Mouse (Mus musculus) cortical plate, adult 2 months (tissue): ENCODE results near the gene Atp8a1. TPM values are rescaled to one million over a fixed set of nuclear protein-coding genes. Genes with fewer than 3 reads are reported as not detected.

ENCODE experiments used
- H3K27ac ChIP-seq: fragments of 200-500 bp; 2 replicates; pipeline ENCODE4 v1.5.1; 2012; ENCODE audit warnings: low read length, control low read depth, inconsistent platforms; ENCODE audit not compliant: insufficient read depth
- H3K4me1 ChIP-seq: fragments of 200-500 bp; 2 replicates; pipeline ENCODE4 v1.6.1; 2011; ENCODE audit warnings: low read length; ENCODE audit not compliant: control insufficient read depth, insufficient read depth
- H3K4me3 ChIP-seq: fragments of 200-500 bp; 2 replicates; pipeline ENCODE4 v1.5.1; 2011; ENCODE audit warnings: mild to moderate bottlenecking, low read length, control low read depth; ENCODE audit not compliant: insufficient read depth
- CTCF ChIP-seq: fragments of 200-500 bp; IDR thresholded peaks from 2 replicates; pipeline ENCODE4 v1.5.1; 2011; ENCODE audit warnings: mild to moderate bottlenecking, control low read depth, low read length; ENCODE audit not compliant: insufficient read depth; ENCODE audit errors: extremely low read depth
- POLR2A ChIP-seq: fragments of 200-500 bp; IDR thresholded peaks from 2 replicates; pipeline ENCODE4 v1.6.1; 2011; ENCODE audit warnings: mild to moderate bottlenecking, low read length, control low read depth; ENCODE audit not compliant: insufficient read depth; ENCODE audit errors: extremely low read depth
- polyA plus RNA-seq: library from polyadenylated mRNA; depleted of rRNA; stranded (reverse); fragments of >200 nt; gene quantifications from 2 replicates; pipeline ENCODE4 v1.2.3, GENCODE M21; 2012

Atp8a1 gene
- polyA plus RNA-seq, 1 experiment = 70.3 TPM

GRCm38 (mm10) chr5:67852860-67853259, 5.6 kb upstream of the Atp8a1 start:
- H3K4me3 ChIP-seq = no peak overlapping the region
- TF ChIP-seq POLR2A (no peak), CTCF (no peak)
- no peaks in the 10 kb centered on the region for H3K4me1 ChIP-seq
- H3K27ac ChIP-seq = no peak overlapping the region

GRCm38 (mm10) chr5:67849411-67849810, 2.2 kb upstream of the Atp8a1 start:
- Histone ChIP-seq H3K4me3 (no peak overlapping the region), H3K4me1 (peaks cover 2% of the 10 kb centered on the region), H3K27ac (no peak overlapping the region)
- TF ChIP-seq CTCF (no peak), POLR2A (no peak)

GRCm38 (mm10) chr5:67848511-67849014, 1.3 kb upstream of the Atp8a1 start:
- no peak overlapping the region for H3K27ac ChIP-seq
- no peak overlapping the region; the same call in 1 of the 2 replicates for H3K4me3 ChIP-seq
- peaks cover 8% of the 10 kb centered on the region for H3K4me1 ChIP-seq
- TF ChIP-seq POLR2A = no peak
- no peak for TF ChIP-seq CTCF

GRCm38 (mm10) chr5:67846361-67847224, 641 bp downstream of the Atp8a1 start:
- Histone ChIP-seq H3K4me1 (peaks cover 15% of the 10 kb centered on the region), H3K4me3 (peak overlapping the region; percentile 44), H3K27ac (peak overlapping the region; percentile 94)
- no peak for TF ChIP-seq CTCF
- TF ChIP-seq POLR2A = no peak

GRCm38 (mm10) chr5:67845190-67845691, 2.0 kb downstream of the Atp8a1 start:
- Histone ChIP-seq H3K4me1 (peaks cover 18% of the 10 kb centered on the region), H3K27ac (no peak overlapping the region), H3K4me3 (peak overlapping the region; percentile 44)
- TF ChIP-seq POLR2A (no peak), CTCF (no peak)

GRCm38 (mm10) chr5:67844070-67844469, 3.2 kb downstream of the Atp8a1 start:
- Histone ChIP-seq H3K27ac (0 out of 2 replicates have a peak overlapping the region, but pooled peaks have one; percentile 8), H3K4me3 (peak overlapping the region; percentile 44), H3K4me1 (peaks cover 18% of the 10 kb centered on the region)
- TF ChIP-seq POLR2A = no peak

- peak overlapping the region; percentile 23; the same call in 1 of the 2 replicates for H3K27ac ChIP-seq
- H3K4me3 ChIP-seq = no peak overlapping the region
- TF ChIP-seq CTCF = no peak
- TF ChIP-seq POLR2A = no peak
- H3K4me1 ChIP-seq = peaks cover 18% of the 10 kb centered on the region
Measured at GRCm38 (mm10) chr5:67842306-67842705, 4.9 kb downstream of the Atp8a1 start.

- H3K4me3 ChIP-seq = no peak overlapping the region
- no peak overlapping the region for H3K27ac ChIP-seq
- H3K4me1 ChIP-seq = peaks cover 3% of the 10 kb centered on the region
- no peak for TF ChIP-seq CTCF
- no peak for TF ChIP-seq POLR2A
Measured at GRCm38 (mm10) chr5:67833841-67834240, 13.4 kb downstream of the Atp8a1 start.

- Histone ChIP-seq H3K27ac (no peak overlapping the region), H3K4me1 (peaks cover 3% of the 10 kb centered on the region), H3K4me3 (no peak overlapping the region)
- TF ChIP-seq POLR2A (no peak), CTCF (no peak)
Measured at GRCm38 (mm10) chr5:67831293-67832147, 15.7 kb downstream of the Atp8a1 start.

- TF ChIP-seq CTCF (no peak), POLR2A (no peak)
- Histone ChIP-seq H3K4me1 (peaks cover 14% of the 10 kb centered on the region), H3K4me3 (no peak overlapping the region), H3K27ac (no peak overlapping the region)
Measured at GRCm38 (mm10) chr5:67828356-67828755, 18.9 kb downstream of the Atp8a1 start.
